Mouse (Mus musculus): ENCODE results near the gene Ssbp2. TPM values are rescaled to one million over a fixed set of nuclear protein-coding genes. Genes with fewer than 3 reads are reported as not detected.

Gene Ssbp2
- polyA plus RNA-seq, 1 experiment from 2014 or later = 179 TPM

GRCm38 (mm10) chr13:91611909-91612308 is 151.8 kb downstream of the Ssbp2 start:
- no peak overlapping the region for H3K27ac ChIP-seq (replicated peaks)
- 90% methylated on average over 3 of the region's 3 CpGs for WGBS
- H3K27me3 ChIP-seq = no peaks in the 10 kb centered on the region

GRCm38 (mm10) chr13:91612578-91612977 is 152.5 kb downstream of the Ssbp2 start:
- no peak overlapping the region for H3K9ac ChIP-seq (replicated peaks)
- no peaks in the 10 kb centered on the region for H3K9me3 ChIP-seq
- ATAC-seq (ENCODE audit: low FRiP score, low read depth) = no peak
- 95% methylated on average over 4 of the region's 4 CpGs for WGBS
- H3K27ac ChIP-seq (replicated peaks) = no peak overlapping the region
- H3K4me1 ChIP-seq = no peaks in the 10 kb centered on the region
- H3K4me3 ChIP-seq = no peak overlapping the region
- H3K4me2 ChIP-seq (replicated peaks) = no peak overlapping the region
- H3K36me3 ChIP-seq = no peaks in the 10 kb centered on the region
- H3K27me3 ChIP-seq = no peaks in the 10 kb centered on the region

More at GRCm38 (mm10) chr13:91611909-91612308, 151.8 kb downstream of the Ssbp2 start:
- H3K4me2 ChIP-seq (replicated peaks) = no peak overlapping the region
- H3K9ac ChIP-seq (replicated peaks) = no peak overlapping the region
- H3K9me3 ChIP-seq = no peaks in the 10 kb centered on the region
- no peaks in the 10 kb centered on the region for H3K36me3 ChIP-seq
- no peak overlapping the region for H3K4me3 ChIP-seq
- no peak for ATAC-seq (ENCODE audit: low FRiP score, low read depth)
- H3K4me1 ChIP-seq = no peaks in the 10 kb centered on the region

- H3K4me3 ChIP-seq = no peak overlapping the region
- H3K27ac ChIP-seq (replicated peaks) = no peak overlapping the region
- no peaks in the 10 kb centered on the region for H3K9me3 ChIP-seq
- H3K4me1 ChIP-seq = no peaks in the 10 kb centered on the region
- ATAC-seq (ENCODE audit: low FRiP score, low read depth) = no peak
- no peak overlapping the region for H3K9ac ChIP-seq (replicated peaks)
- H3K27me3 ChIP-seq = no peaks in the 10 kb centered on the region
- H3K36me3 ChIP-seq = no peaks in the 10 kb centered on the region
- no peak overlapping the region for H3K4me2 ChIP-seq (replicated peaks)
- WGBS = 87% methylated on average over 3 of the region's 3 CpGs
Measured at GRCm38 (mm10) chr13:91616050-91616449, 156.0 kb downstream of the Ssbp2 start.

- no peaks in the 10 kb centered on the region for H3K36me3 ChIP-seq
- 91% methylated on average over 5 of the region's 5 CpGs for WGBS
- H3K4me3 ChIP-seq = no peak overlapping the region
- H3K27me3 ChIP-seq = no peaks in the 10 kb centered on the region
- no peaks in the 10 kb centered on the region for H3K4me1 ChIP-seq
- no peak overlapping the region for H3K9ac ChIP-seq (replicated peaks)
- no peak for ATAC-seq (ENCODE audit: low FRiP score, low read depth)
- no peaks in the 10 kb centered on the region for H3K9me3 ChIP-seq
- no peak overlapping the region for H3K27ac ChIP-seq (replicated peaks)
- H3K4me2 ChIP-seq (replicated peaks) = no peak overlapping the region
Measured at GRCm38 (mm10) chr13:91616876-91617275, 156.8 kb downstream of the Ssbp2 start.

GRCm38 (mm10) chr13:91619431-91619830 is 159.3 kb downstream of the Ssbp2 start:
- H3K36me3 ChIP-seq = peaks cover 2% of the 10 kb centered on the region; the same call in 1 of the 2 replicates
- ATAC-seq (ENCODE audit: low FRiP score, low read depth) = no peak
- H3K4me2 ChIP-seq (replicated peaks) = no peak overlapping the region
- 79% methylated on average over 1 of the region's 1 CpGs for WGBS
- no peak overlapping the region for H3K4me3 ChIP-seq
- no peaks in the 10 kb centered on the region for H3K9me3 ChIP-seq
- no peak overlapping the region for H3K9ac ChIP-seq (replicated peaks)
- no peaks in the 10 kb centered on the region for H3K4me1 ChIP-seq
- H3K27ac ChIP-seq (replicated peaks) = no peak overlapping the region
- H3K27me3 ChIP-seq = no peaks in the 10 kb centered on the region

GRCm38 (mm10) chr13:91620541-91620940 is 160.5 kb downstream of the Ssbp2 start:
- Histone ChIP-seq H3K36me3 (peaks cover 3% of the 10 kb centered on the region; the same call in 1 of the 2 replicates), H3K27me3 (no peaks in the 10 kb centered on the region), H3K4me1 (no peaks in the 10 kb centered on the region), H3K9me3 (0 out of 2 replicates have a peak, but pooled peaks cover 2% of the 10 kb centered on the region), H3K4me2 (replicated peaks) (no peak overlapping the region), H3K9ac (replicated peaks) (no peak overlapping the region), H3K4me3 (no peak overlapping the region), H3K27ac (replicated peaks) (no peak overlapping the region)
- WGBS = 92% methylated on average over 3 of the region's 3 CpGs
- ATAC-seq (ENCODE audit: low FRiP score, low read depth) = no peak

GRCm38 (mm10) chr13:91631291-91631799 is 171.3 kb downstream of the Ssbp2 start:
- Histone ChIP-seq H3K27me3 (no peaks in the 10 kb centered on the region), H3K36me3 (no peaks in the 10 kb centered on the region), H3K4me3 (no peak overlapping the region), H3K9ac (replicated peaks) (no peak overlapping the region), H3K9me3 (no peaks in the 10 kb centered on the region), H3K4me2 (replicated peaks) (no peak overlapping the region), H3K4me1 (no peaks in the 10 kb centered on the region), H3K27ac (replicated peaks) (no peak overlapping the region)
- WGBS = 91% methylated on average over 9 of the region's 9 CpGs
- no peak for ATAC-seq (ENCODE audit: low FRiP score, low read depth)

- H3K4me2 ChIP-seq (replicated peaks) = no peak overlapping the region
- no peak overlapping the region for H3K27ac ChIP-seq (replicated peaks)
- no peaks in the 10 kb centered on the region for H3K4me1 ChIP-seq
- no peak overlapping the region for H3K9ac ChIP-seq (replicated peaks)
- 83% methylated on average over 7 of the region's 7 CpGs for WGBS
- no peak overlapping the region for H3K4me3 ChIP-seq
- ATAC-seq (ENCODE audit: low FRiP score, low read depth) = no peak
- no peaks in the 10 kb centered on the region for H3K27me3 ChIP-seq
- no peaks in the 10 kb centered on the region for H3K36me3 ChIP-seq
- H3K9me3 ChIP-seq = no peaks in the 10 kb centered on the region
Measured at GRCm38 (mm10) chr13:91634123-91634522, 174.0 kb downstream of the Ssbp2 start.

GRCm38 (mm10) chr13:91635957-91636356 is 175.9 kb downstream of the Ssbp2 start:
- no peak for ATAC-seq (ENCODE audit: low FRiP score, low read depth)
- H3K27ac ChIP-seq (replicated peaks) = no peak overlapping the region; the same call in 1 of the 2 replicates
- H3K36me3 ChIP-seq = no peaks in the 10 kb centered on the region
- WGBS = 92% methylated on average over 2 of the region's 2 CpGs
- H3K9ac ChIP-seq (replicated peaks) = no peak overlapping the region
- no peak overlapping the region for H3K4me3 ChIP-seq
- no peaks in the 10 kb centered on the region for H3K27me3 ChIP-seq
- no peak overlapping the region for H3K4me2 ChIP-seq (replicated peaks)
- no peaks in the 10 kb centered on the region for H3K9me3 ChIP-seq
- H3K4me1 ChIP-seq = no peaks in the 10 kb centered on the region

- Histone ChIP-seq H3K27me3 (no peaks in the 10 kb centered on the region), H3K9ac (replicated peaks) (no peak overlapping the region), H3K36me3 (no peaks in the 10 kb centered on the region), H3K9me3 (no peaks in the 10 kb centered on the region), H3K4me2 (replicated peaks) (no peak overlapping the region), H3K4me3 (no peak overlapping the region), H3K27ac (replicated peaks) (no peak overlapping the region), H3K4me1 (no peaks in the 10 kb centered on the region)
- WGBS = 21% methylated on average over 5 of the region's 5 CpGs
- ATAC-seq (ENCODE audit: low FRiP score, low read depth) = peak; percentile 75
Measured at GRCm38 (mm10) chr13:91636814-91637213, 176.7 kb downstream of the Ssbp2 start.

- H3K4me3 ChIP-seq = no peak overlapping the region
- H3K9me3 ChIP-seq = no peaks in the 10 kb centered on the region
- 77% methylated on average over 5 of the region's 5 CpGs for WGBS
- no peaks in the 10 kb centered on the region for H3K27me3 ChIP-seq
- H3K4me2 ChIP-seq (replicated peaks) = no peak overlapping the region
- H3K4me1 ChIP-seq = no peaks in the 10 kb centered on the region
- no peak overlapping the region for H3K27ac ChIP-seq (replicated peaks)
- H3K36me3 ChIP-seq = no peaks in the 10 kb centered on the region
- no peak for ATAC-seq (ENCODE audit: low FRiP score, low read depth)
- H3K9ac ChIP-seq (replicated peaks) = no peak overlapping the region
Measured at GRCm38 (mm10) chr13:91638836-91639235, 178.8 kb downstream of the Ssbp2 start.

GRCm38 (mm10) chr13:91640219-91640618 is 180.1 kb downstream of the Ssbp2 start:
- Histone ChIP-seq H3K27ac (replicated peaks) (no peak overlapping the region), H3K27me3 (no peaks in the 10 kb centered on the region), H3K9ac (replicated peaks) (no peak overlapping the region), H3K4me3 (no peak overlapping the region), H3K36me3 (no peaks in the 10 kb centered on the region), H3K4me2 (replicated peaks) (no peak overlapping the region), H3K9me3 (no peaks in the 10 kb centered on the region), H3K4me1 (no peaks in the 10 kb centered on the region)
- ATAC-seq (ENCODE audit: low FRiP score, low read depth) = no peak
- WGBS = 78% methylated on average over 5 of the region's 5 CpGs

GRCm38 (mm10) chr13:91648240-91648639 is 188.2 kb downstream of the Ssbp2 start:
- 23% methylated on average over 6 of the region's 6 CpGs for WGBS
- Histone ChIP-seq H3K36me3 (peaks cover 6% of the 10 kb centered on the region; the same call in 1 of the 2 replicates), H3K27me3 (no peaks in the 10 kb centered on the region), H3K4me3 (no peak overlapping the region), H3K9me3 (no peaks in the 10 kb centered on the region), H3K27ac (replicated peaks) (no peak overlapping the region), H3K4me1 (no peaks in the 10 kb centered on the region), H3K9ac (replicated peaks) (no peak overlapping the region), H3K4me2 (replicated peaks) (no peak overlapping the region)
- ATAC-seq (ENCODE audit: low FRiP score, low read depth) = peak; percentile 90
